Mouse (Mus musculus) T-helper 17 cell (primary cell): ENCODE results near the gene Cmip.
"Not testable (repeated sequence)": the region's sequence is repeated elsewhere in the genome, so short reads cannot be mapped to it uniquely, and the experiment has no call there.

Source experiments
- in situ Hi-C, 2 experiments: fragments of 300-600 bp; cut with MboI, MseI; formaldehyde crosslinking; loops; 1 replicate in 1 of 2; 2 replicates in 1 of 2; pipeline ENCODE4 v1.15.1; 2025; ENCODE audit warnings: high pct_unique_total_duplicates in 2 of 2

Gene Cmip

DNA sequence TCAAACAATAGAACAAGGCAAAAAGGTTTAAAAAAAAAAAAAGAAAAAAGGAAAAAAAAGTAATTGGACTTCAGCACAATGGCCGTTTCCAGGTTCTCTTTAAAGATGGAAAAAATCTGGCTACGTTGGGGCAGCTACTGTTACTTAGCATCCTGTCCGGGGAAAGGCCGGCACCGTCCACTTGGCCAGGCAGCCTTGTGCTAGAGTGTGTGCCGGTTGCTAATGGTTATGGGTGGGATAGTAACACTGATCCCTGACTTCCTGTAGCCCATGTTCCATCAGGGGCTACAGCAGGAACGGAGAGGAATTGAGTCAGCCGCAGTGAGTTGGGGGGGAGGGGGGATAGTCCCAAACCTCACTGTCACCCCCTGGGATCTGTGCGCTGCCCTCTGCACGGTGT is 155.4 kb downstream of the Cmip start:
- in situ Hi-C loops: no loop called here

DNA sequence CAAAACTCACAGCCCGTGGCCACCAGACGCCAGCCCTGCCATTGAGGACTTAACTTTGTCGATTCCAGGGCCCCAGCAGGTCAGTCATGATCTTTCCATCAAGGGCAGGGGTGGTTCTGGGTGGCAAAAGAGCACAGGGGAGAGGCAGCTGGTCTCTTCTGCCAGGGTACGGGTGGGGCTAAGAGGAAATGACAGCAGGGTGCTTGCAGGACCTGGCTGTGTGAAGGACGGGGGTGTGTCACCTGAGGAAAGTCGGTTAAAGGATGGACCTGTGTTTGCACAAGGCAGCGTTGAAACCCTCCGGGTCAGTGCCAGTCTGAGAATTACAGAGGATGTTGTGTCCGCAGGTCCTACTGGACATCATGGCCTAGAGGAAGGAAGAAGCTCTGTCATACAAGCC is 161.0 kb downstream of the Cmip start:
- in situ Hi-C loops: no loop called here

DNA sequence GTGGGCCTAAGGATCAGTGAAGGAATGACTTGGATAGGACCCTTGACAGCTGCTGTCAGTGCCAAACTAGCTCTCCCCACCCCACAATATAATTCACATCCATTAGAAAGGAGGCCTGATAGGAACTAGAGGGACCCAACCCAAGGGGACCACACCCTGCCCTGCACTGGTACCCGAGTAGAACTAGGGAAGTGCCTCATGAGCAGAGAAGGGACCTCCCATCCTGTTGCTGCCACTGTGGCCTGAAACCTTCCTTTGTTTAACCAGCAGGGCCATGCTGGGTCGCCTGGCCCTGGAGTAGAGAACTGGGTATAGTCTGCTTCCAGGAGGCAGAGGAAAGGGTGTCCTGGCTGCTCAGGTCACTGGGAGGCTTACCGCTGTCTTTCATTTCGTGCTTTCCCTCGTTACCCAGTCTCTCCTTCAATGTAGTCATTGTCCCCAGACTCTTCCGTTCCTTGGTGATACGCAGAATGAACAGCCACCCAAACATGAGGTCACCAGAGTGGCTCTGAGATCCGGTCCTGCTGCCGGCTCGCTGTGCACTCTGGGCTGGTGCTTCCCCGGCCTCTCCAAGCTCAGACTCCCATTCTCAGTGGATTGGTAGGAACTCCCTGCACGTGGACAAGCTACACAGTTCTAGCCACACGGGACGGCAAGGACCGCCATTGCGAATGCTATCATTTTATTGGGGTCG is 164.1 kb downstream of the Cmip start:
- in situ Hi-C loops: no loop called here

DNA sequence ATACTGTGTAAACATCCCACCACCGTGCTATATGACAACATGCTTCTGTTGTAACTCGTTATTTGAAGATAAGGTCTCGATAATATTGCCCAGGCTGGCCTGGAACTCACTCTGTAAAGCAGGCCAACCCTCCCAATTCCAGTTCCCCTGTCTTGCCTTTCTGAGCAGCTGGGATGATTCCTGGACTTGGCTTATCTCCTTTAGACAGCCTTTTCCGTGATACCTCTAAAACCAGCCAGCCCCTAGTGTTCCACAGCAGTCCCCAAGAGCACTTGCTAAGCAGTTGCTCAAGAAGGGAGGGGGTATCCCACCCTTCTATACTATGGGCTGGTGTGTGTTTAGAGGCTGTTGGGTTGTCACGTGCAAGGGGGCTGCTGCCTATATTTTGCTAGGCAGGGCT is 165.0 kb downstream of the Cmip start:
- in situ Hi-C loops: no loop called here

DNA sequence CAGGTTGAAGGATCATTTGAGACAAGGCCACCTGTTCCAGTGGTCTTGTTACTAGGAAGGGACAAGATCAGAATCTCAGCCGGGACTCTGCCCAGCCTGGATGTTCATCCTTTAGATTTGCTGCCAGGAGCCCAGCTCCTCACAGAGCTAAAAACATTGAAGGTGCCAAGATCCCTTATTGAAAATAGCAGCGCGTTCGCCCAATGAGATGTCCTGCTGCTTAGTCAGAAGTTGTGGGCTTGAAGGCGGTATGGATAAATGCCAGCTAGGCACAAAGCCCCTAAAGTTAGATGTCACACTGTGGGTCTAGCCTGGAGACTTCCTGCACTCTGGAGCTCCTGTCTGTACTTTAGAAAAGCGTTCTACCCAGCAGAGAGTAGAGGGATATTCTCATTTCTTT is 165.5 kb downstream of the Cmip start:
- in situ Hi-C loops: no loop called here

DNA sequence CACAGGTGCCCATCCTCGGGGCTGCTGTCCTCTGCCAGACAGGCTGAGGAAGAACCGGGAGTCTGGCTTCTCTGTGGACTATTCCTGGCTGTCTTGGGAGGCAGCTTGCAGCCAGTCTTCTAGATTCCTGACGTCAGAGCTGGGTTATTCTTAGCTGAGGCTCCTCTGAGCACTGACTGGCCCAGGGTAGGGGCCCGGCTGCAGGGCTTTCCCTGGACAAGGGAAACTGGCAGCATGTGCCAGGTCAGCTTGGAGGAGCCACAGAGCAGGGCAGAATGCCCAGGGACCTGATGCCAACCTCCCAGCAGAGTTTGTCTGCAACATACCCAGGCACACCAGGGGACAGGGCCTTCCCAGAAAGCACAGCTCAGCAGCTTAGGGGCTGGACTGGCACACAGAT is 166.2 kb downstream of the Cmip start:
- in situ Hi-C loops: no loop called here

DNA sequence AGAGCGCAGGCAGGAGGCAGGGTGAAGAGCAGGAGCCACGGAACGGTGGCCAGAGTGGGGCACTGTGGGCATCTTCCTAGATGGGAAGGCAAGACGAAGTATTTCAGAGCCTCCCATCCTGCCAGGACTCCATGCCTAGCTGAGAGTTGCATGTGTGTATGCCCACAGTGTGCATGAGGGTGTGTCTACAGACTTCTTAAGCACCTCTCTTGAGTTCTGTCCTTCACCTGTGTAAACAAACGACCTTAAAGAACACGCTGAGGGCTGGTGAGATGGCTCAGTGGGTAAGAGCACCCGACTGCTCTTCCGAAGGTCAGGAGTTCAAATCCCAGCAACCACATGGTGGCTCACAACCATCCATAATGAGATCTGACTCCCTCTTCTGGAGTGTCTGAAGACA is 171.0 kb downstream of the Cmip start:
- in situ Hi-C loops: not testable (repeated sequence)

DNA sequence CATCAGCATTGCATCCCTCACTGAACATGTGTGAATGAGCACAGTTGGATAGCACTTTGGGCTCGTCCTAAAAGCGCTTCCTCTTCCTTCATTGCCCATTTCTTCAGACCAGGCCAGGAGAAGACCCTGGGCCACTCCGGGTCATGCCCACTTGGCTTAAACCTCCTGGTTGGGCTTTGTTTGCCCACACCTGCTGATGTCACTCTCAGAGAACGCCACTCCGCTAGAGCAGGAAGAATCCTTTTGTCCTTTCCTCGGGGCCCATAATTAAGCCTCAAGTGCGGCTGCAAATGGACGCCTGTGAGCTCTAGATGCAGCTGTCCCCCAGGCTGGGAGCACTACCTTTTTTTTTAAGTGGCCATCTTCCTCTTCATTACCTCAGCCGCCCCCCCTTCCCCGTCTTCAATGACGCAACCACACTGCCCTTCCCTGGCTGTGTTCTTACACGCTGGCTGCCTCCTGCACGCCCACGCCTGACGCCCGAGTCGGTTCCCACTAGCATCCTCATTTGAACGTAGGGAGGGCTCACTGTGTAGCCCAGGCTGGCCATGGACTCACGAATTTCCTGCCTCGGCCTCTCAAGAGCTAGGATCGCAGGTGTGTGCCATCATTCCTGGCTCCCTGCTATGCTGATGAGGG is 171.8 kb downstream of the Cmip start:
- in situ Hi-C loops: no loop called here

DNA sequence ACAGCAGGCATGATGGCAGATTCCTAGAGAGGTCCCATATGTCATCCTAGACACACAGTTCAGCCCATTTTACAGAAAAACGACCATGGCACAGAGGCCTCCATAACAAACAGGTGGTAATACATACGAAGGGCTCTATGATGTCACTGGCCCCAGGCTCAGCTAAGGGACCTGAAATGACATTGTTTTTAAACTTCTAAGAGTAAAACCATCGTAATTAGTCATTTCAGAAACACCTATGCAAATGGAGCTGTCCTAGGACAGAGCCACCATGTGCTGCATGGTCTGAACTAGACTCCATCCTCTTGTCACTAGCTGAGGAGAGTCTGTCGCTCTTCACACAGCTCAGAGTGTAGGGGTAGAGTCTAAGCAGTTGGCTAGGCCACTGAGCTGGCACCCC is 173.8 kb downstream of the Cmip start:
- in situ Hi-C loops: no loop called here

DNA sequence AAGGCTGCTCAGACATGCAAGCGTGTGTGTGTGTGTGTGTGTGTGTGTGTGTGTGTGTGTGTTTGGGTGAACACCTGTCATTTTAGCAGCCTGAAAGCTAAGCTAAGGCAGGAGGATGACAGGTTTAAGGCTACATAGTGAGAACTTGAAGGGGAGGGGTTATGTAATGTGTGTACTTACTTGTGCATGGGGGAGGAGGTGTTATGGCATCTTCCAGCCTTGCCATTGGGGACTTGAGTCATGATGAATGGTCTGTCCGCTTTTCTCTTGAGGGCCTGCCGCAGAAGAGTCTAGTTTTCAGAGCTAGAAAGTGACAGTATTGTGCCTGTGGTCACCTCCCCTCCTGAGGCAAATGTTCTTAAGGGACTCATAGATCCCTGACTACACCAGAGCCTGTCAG is 174.7 kb downstream of the Cmip start:
- in situ Hi-C loops: no loop called here

DNA sequence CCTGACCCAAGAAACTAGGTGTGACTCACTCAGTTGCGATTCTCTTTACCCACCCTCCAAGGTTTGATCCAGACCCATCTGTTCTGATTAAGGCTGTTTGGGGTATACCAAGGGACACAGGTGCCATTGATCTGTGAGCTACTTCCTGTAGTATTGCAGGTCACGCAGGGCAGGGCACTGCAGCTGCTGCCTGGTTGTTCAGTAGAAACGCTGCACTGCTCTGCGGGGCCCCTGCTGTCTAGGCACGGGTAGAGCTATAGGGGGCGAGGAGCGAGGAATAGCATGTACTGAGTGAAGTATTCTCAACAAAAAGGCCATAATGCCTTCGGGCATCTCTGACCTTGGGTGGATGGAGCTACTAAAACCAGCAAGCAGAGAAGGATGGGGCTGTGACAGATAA is 175.2 kb downstream of the Cmip start:
- in situ Hi-C loops: no loop called here

DNA sequence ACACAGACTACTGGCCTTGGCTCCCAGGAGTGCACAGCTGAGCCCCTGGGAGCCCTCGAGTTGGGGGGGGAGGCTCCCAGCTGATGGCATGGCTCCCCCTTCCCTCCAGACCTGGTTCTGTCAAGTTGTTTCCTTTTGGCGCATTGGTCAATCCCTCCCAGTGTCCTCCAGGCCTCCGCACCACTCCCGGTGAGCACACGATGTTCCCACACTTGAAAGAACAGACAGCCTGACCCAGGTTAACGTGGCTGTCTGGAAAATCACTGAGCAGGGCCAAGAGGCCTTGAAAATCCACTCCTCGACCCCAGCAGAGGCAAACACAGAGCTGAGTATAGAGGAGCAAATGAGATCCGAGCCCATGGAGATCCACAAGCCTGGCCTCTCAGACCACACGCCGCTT is 177.1 kb downstream of the Cmip start:
- in situ Hi-C loops: no loop called here

DNA sequence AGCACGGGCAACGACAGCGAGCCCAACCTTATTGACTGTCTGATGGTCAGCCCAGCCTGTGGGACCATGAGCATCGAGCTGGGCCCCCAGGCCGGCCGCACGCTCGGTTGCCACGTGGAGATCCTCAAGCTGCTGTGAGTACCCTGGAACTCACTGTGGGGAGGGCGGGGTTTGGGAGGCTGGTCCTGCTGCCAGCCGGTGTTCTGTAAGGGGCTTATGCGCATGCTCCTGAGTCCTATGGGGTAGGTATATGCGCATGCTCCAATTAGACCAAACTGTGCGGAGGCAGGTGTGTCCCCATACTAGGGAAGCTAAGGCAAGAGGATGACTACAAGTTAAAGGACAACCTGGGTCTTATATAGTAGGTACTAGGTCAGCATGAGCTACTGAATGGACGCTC is 179.9 kb downstream of the Cmip start:
- in situ Hi-C loops: no loop called here

DNA sequence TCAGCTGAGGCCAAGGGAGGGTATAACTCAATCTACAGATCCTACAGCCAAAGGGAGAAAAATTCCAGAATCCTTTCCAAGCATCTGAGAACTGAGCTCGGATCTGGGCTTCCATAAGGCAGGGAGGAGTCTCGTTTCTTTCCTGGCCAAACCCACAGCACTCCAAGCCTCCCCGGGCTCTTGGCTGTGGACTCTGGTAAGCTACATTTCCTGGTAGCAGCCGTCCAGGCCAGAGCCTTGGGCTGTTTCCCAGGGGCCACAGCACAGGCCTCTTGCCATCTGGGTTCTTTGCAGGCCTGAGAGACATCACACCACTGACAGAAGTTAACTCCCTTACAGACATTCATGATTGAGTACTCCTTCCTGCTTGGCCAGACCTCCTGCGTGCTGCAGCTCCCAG is 180.8 kb downstream of the Cmip start:
- in situ Hi-C loops: no loop called here

DNA sequence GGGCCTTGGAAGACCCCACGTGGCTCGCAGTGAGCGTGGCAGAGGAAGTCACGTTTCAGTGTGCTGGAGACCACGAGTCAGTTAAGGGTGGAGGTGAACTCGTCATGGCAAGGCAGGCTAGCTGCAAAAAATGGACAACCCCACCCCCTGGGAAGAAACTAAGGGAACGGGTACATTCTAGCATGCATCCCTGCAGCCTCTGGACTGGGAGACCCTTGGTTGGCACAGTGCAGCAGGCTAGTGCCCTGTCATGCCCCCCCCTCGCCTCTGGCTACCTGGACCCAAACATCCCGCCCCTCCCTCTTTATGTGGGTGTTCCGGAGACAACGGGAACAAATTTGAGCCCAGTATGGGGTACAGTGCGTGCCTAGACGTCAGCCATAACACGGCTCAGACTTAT is 183.5 kb downstream of the Cmip start:
- in situ Hi-C loops: no loop called here

DNA sequence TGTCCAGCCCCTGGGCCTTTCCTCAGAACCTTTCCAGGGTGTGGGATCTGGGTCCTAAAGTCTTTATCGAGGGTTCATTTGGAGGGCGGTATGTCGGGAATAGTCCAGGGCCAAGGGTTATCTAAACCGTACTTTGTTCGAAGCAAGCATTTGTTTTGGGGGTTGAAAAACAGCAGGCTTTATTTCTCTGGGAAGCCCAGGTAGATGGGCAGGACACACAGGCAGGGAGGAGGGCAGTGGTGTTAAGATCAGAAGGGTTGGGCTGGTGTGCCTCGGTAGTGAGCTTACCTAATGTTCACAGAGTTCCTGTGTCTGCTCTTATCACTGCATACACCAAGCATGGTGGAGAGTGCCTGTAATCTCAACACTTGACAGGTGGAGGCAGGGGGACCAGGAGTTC is 183.9 kb downstream of the Cmip start:
- in situ Hi-C loops: no loop called here

DNA sequence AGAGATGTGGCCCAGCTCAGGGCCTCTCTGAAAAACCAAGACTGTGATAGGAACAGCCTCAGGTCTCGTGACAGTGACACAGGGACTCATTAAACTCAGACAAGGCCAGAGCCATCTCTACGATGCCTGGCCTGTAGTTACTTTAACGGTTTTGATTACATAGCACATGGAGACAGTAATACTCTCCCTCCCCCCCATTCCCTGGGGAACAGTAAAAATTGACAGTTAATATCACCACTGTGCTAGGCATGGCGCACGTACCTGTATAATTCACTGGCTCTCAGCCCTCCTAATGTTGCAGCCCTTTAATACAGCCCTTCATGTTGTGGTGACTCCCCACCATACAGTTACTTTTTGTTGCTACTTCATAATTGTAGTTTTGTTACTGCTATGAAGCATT is 188.6 kb downstream of the Cmip start:
- in situ Hi-C loops: no loop called here

DNA sequence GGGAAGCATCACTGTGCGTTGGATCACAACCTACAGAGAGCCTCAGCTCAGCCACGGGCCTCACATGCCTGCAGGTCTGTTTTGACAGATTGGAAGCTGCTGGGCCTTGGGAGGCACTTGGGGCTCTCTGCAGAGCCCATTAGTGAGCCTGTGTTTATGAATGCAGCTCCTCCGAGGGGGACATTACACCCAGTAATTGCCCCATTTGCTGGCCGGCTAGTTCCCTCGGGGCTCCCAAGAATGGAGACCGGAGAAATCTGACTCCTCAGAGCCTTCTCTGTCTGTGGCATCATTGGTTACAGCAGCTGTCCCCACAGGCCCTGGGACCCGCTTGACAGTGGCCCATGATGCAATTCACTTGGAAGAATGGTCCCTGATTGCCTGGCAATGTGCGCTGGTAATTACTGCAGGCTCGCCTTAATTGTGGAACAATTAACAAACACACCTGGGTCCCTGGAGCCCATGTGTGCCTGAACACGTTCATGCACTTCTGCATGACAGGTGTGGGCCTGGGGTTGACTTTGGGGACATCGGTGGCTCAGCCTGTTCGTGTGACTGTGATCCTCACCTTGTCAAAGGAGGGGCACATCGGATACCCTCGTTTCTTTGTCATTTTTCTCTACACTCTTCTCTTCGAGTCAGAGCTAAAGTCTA is 189.6 kb downstream of the Cmip start:
- in situ Hi-C loops: no loop called here

DNA sequence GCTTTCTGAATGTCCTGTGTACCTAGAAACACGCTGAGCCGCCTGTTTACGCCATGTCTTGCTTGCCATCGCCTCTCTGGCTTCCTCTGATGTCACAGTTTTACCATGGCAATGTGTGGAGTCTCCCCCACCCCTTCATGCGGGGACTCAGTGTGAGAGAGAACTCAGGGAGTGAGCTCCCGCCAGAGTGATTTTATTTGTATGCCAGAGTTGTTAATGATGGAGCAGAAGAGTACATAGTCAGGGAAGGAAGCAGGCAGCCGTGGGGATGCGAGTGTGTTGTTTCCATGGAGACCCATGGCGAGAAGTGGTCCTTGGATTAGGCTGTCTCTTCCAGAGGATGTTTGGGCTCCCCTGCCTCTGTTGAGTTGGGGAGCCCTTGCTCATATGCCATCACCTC is 194.2 kb downstream of the Cmip start:
- in situ Hi-C loops: no loop called here

DNA sequence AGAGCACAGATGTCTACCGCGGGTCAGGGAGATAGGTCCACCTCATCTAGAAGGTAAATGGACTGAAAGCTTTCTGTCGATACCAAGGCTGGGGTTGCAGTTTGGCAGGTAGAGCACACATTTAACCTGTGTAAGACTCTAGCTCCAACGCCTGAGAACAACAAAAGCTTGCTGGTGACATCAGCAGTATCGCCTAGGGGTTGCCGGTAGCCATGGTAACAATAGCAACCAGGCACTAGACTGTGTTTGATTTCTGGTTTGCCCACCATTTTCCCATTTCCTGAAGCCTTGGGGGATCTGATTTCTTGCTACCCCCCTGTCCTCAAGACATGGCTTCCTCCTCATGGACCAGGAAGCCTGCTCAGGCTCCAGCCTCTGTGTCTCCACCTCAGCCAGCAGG is 197.1 kb downstream of the Cmip start:
- in situ Hi-C loops: no loop called here

DNA sequence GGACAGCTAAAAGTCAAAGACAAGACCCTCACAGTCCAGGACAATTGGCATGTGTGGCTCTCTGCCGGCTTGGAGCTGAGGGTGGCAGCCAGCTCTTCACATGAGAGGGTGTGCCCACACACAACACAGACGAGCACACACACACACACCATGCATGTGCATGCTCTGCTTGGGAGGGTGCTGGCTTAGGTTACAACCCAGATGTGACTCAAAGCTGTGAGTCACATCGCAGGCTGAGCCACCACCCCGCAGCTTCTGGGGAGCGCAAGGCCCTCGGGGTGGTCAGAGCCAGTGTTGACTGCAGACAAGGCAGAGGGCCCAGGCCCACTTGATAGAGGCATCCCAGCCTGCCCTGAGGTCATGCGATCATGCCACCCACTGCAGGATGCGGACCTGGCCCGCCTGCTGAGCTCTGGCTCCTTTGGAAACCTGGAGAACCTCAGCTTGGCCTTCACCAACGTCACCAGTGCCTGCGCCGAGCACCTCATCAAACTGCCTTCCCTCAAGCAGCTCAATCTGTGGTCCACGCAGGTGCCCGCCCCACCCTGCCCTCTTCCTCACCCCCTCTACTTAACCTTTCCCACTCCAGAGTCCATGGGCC is 197.8 kb downstream of the Cmip start:
- in situ Hi-C loops: no loop called here

DNA sequence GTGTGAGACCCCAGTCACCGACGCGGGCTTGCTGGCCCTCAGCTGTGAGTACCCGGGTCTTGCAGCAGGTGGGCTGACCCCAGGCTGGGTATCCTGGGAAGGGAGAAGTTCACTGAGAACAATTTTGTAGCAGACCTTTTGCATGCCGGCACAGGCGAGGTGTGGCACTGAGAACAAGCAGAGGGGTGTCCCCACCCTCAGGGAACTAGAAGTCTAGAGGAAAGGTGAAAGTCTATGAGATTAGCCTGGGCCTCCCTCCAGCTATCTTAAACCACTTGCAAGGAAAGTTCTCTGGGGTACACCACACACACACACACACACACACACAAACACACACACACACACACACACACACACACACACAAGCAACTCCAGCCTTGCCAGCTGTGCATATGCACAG is 198.8 kb downstream of the Cmip start:
- in situ Hi-C loops: no loop called here

DNA sequence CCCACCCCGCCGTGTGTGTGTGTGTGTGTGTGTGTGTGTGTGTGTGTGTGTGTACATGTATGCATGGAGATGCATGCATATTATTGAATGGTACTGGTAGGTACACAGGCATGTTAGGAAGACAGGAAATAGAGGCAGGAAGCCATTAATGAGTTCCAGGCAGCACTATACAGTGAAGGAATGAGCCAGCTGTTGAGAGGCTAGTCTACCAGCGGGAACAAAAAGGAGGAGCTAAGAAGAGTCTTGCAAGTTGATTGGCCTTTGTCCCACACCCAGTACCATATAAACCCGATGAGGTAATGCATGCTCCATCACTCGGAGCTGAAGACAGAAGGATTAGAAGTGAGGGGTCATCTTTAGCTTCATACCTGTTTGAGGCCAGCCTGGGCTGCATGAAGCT is 201.6 kb downstream of the Cmip start:
- in situ Hi-C loops: no loop called here
